Mouse (Mus musculus): Measurements from ENCODE around the gene Sbno1. TPM values are rescaled to one million over a fixed set of nuclear protein-coding genes. Genes with fewer than 3 reads are reported as not detected.

Gene Sbno1
- polyA plus RNA-seq, 1 experiment, result 48.3 TPM

DNA sequence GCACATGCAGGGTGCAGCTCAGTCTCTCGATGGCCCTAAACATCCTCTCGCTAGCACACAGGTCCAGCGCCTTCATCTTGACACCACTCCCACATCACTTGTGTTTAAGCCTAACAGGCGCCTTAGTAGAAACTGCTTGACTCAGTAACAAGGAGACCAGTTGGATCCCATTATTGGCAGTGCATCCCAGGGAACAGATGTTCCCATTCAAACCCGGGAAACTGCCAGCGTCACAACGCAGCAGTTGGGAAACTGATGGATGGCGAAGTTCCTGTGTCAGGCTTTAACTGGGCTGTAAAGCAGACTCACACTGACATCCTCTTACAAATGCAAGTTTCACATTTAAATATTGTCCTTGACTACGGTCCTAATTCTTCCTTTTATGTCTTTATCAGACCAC is 87.9 kb downstream of the Sbno1 start:
- TF ChIP-seq POLR2A (IDR thresholded peaks at IDR 0.05; ENCODE audit: borderline replicate concordance, insufficient read depth, low read length), result no peak
- TF ChIP-seq CTCF (IDR thresholded peaks at IDR 0.05; ENCODE audit: borderline replicate concordance, insufficient read depth, low read depth, low read length), result no peak
- Histone ChIP-seq H3K4me3 (replicated peaks; ENCODE audit: insufficient read depth, low read depth, low read length) (no peak overlapping the region), H3K27me3 (ENCODE audit: control insufficient read depth, insufficient read depth, low read length) (no peaks in the 10 kb centered on the region), H3K4me1 (ENCODE audit: control insufficient read depth, insufficient read depth, low read length) (peaks cover 25% of the 10 kb centered on the region), H3K27ac (ENCODE audit: insufficient read depth, low read length) (no peak overlapping the region)
- 46% methylated on average over 9 of the region's 9 CpGs for WGBS
- DNase-seq, result peak in 1 of 2 experiments; percentile 29

DNA sequence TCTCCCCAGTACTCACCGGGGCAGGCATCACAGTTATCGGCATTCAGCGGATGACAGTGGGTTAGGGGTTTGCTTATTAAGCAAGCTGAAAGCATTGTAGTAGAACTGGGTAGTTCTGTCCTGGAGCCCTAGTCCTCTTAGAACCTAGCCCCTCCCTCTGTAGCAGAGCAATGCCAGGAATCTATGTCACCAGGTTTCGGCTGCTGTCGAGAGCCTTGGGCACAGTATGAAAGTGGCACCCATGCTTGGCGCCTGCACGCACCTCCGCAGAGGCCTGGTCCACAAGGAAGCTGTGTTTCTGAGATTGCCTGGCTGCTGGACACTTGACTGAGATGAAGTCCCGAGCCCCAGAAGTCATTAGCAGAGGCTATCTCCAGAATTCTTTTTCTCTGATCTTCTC is 88.7 kb downstream of the Sbno1 start:
- Histone ChIP-seq H3K4me3 (replicated peaks; ENCODE audit: insufficient read depth, low read depth, low read length) (no peak overlapping the region), H3K27ac (ENCODE audit: insufficient read depth, low read length) (no peak overlapping the region), H3K27me3 (ENCODE audit: control insufficient read depth, insufficient read depth, low read length) (no peaks in the 10 kb centered on the region), H3K4me1 (ENCODE audit: control insufficient read depth, insufficient read depth, low read length) (peaks cover 25% of the 10 kb centered on the region)
- 86% methylated on average over 9 of the region's 9 CpGs for WGBS
- no peak for DNase-seq
- no peak for TF ChIP-seq CTCF (IDR thresholded peaks at IDR 0.05; ENCODE audit: borderline replicate concordance, insufficient read depth, low read depth, low read length)
- TF ChIP-seq POLR2A (IDR thresholded peaks at IDR 0.05; ENCODE audit: borderline replicate concordance, insufficient read depth, low read length), result no peak

DNA sequence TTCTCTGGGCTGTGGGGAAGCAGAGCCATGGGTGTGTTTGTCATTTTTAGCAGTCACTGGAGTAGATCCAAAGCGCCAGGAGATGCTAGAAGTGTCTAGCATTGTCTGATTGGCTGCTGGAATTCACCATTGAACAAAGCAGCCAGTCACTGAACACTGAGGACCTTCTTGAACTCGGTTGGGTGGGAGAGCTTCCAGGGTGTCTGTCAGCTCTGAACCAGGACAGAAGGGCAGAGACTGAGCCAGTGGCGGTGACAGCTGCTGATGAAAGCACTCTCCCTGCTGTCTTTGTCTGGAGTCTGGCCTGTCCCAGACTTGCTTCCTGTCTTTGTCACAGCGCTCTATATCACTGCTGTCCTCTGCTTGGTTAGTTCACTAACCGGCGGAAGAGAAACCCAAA is 91.4 kb downstream of the Sbno1 start:
- Histone ChIP-seq H3K27ac (ENCODE audit: insufficient read depth, low read length) (peak overlapping the region; percentile 4; the same call in 1 of the 2 replicates), H3K4me3 (replicated peaks; ENCODE audit: insufficient read depth, low read depth, low read length) (no peak overlapping the region), H3K27me3 (ENCODE audit: control insufficient read depth, insufficient read depth, low read length) (no peaks in the 10 kb centered on the region), H3K4me1 (ENCODE audit: control insufficient read depth, insufficient read depth, low read length) (peaks cover 20% of the 10 kb centered on the region)
- TF ChIP-seq POLR2A (IDR thresholded peaks at IDR 0.05; ENCODE audit: borderline replicate concordance, insufficient read depth, low read length) (no peak), CTCF (IDR thresholded peaks at IDR 0.05; ENCODE audit: borderline replicate concordance, insufficient read depth, low read depth, low read length) (no peak)
- 11% methylated on average over 6 of the region's 6 CpGs for WGBS
- DNase-seq, result peak; percentile 60 to 79

DNA sequence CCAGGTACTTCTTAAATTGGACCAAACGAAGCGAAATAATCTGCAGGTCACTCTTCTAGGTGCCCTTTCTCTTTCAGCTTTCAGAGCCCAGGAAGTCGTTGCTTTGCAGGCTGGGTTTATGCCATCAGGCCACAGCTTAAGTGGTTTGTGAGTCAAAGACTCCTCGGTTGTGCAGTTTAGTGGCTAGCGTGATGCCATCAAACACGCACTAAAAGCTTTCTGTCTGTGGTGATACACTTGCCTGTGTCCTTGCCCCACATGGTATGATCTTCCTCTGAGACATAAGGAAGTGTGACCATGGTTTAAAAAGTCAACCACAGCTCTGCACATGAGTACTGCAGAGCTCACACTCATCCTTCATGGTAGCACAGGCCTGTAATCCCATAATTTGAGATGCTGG is 95.7 kb downstream of the Sbno1 start:
- H3K4me1 ChIP-seq (ENCODE audit: control insufficient read depth, insufficient read depth, low read length), result peaks cover 8% of the 10 kb centered on the region; the same call in 1 of the 2 replicates
- no peak overlapping the region for H3K27ac ChIP-seq (ENCODE audit: insufficient read depth, low read length)
- DNase-seq, result no peak
- no peak overlapping the region for H3K4me3 ChIP-seq (replicated peaks; ENCODE audit: insufficient read depth, low read depth, low read length)
- 74% methylated on average over 6 of the region's 6 CpGs for WGBS
- TF ChIP-seq POLR2A (IDR thresholded peaks at IDR 0.05; ENCODE audit: borderline replicate concordance, insufficient read depth, low read length), result no peak
- TF ChIP-seq CTCF (IDR thresholded peaks at IDR 0.05; ENCODE audit: borderline replicate concordance, insufficient read depth, low read depth, low read length), result no peak
- H3K27me3 ChIP-seq (ENCODE audit: control insufficient read depth, insufficient read depth, low read length), result no peaks in the 10 kb centered on the region

DNA sequence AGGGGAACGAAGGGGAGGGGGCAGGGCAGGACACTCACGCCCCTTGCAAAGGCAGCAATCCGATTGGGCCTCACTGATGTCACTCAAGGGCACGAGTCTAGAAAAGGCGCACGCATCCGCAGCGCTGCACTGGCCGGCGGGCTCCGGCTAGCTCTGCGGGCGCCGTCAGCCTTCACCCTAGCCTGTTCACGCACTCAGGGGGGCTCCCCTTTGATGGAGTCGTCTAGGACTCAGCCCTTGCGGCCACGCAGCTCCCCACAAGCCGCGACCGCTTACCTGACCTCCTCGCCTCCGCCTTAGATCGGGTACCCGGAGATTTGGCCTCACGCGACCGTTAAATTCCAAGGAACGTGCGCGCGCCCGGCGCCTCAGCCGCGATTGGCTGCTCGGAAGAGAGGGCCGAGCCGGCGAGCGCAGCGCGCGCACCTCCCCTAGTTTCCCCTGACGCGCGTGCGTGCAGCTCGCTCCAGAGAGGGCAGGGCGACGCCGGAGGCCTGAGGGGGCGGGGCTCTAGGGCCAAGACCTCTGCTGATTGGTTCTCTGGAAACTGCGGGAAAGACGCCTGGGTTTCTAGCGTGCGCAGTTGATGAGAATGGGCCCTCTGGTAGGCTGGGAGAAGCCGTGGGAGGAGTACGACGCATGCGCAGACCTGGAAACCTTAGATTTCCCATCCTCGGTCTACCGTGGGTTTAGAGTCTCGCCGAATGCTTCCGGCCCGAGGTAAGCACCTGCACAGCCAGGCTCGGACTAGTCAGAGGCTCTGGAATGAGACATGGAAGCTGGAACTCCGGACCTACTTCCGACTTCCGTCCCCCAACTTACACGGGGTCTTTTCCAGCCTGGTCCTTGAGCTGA is 98.1 kb downstream of the Sbno1 start, which contains the start of the genes Mphosph9 and 2810006K23Rik:
Gene Mphosph9 (minus strand): TSS at position 463 of the 855 bp plus-strand sequence.
Gene 2810006K23Rik (plus strand): TSS at position 580 of the 855 bp plus-strand sequence.
- TF ChIP-seq POLR2A (IDR thresholded peaks at IDR 0.05; ENCODE audit: borderline replicate concordance, insufficient read depth, low read length), result peak; percentile 100
- no peak for TF ChIP-seq CTCF (IDR thresholded peaks at IDR 0.05; ENCODE audit: borderline replicate concordance, insufficient read depth, low read depth, low read length)
- H3K27ac ChIP-seq (ENCODE audit: insufficient read depth, low read length), result peak within 1 kb of the TSS; percentile 92
- H3K27me3 ChIP-seq (ENCODE audit: control insufficient read depth, insufficient read depth, low read length), result no peaks in the 10 kb centered on the region

DNA sequence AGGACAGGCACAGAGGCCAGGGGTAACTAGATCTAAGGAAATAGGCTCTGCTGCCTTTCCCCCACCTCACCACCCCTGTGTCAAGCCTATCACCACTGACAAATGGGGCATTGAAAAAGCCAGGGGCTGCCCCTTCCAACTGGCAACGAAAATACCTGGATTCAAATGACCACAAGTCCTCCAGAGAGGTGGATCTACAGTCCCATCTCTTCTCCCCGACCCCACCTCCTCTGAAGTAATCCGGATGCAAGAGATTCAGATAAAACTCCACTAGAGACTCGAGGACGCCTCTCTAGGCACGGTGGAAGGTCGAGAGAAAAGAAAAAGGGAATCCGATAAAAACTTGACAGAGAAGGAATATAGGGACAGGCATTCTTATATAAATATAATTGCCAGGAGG is 99.0 kb downstream of the Sbno1 start:
- TF ChIP-seq POLR2A (IDR thresholded peaks at IDR 0.05; ENCODE audit: borderline replicate concordance, insufficient read depth, low read length) (no peak), CTCF (IDR thresholded peaks at IDR 0.05; ENCODE audit: borderline replicate concordance, insufficient read depth, low read depth, low read length) (no peak)
- peak overlapping the region; percentile 10; the same call in 1 of the 2 replicates for H3K27ac ChIP-seq (ENCODE audit: insufficient read depth, low read length)
- H3K4me1 ChIP-seq (ENCODE audit: control insufficient read depth, insufficient read depth, low read length), result no peaks in the 10 kb centered on the region; the same call in 1 of the 2 replicates
- peak overlapping the region; percentile 87 for H3K4me3 ChIP-seq (replicated peaks; ENCODE audit: insufficient read depth, low read depth, low read length)
- DNase-seq, result peak; percentile 37 to 41
- no peaks in the 10 kb centered on the region for H3K27me3 ChIP-seq (ENCODE audit: control insufficient read depth, insufficient read depth, low read length)
- under 1% methylated on average over 8 of the region's 8 CpGs for WGBS

More for the DNA sequence above, 98.1 kb downstream of the Sbno1 start, which contains the start of the genes Mphosph9 and 2810006K23Rik:
- WGBS, result under 1% methylated on average over 72 of the region's 72 CpGs
- H3K4me1 ChIP-seq (ENCODE audit: control insufficient read depth, insufficient read depth, low read length), result no peaks in the 10 kb centered on the region; the same call in 1 of the 2 replicates
- peak within 1 kb of the TSS; percentile 93 for H3K4me3 ChIP-seq (replicated peaks; ENCODE audit: insufficient read depth, low read depth, low read length)
- peak; percentile 100 for DNase-seq

Other genes starting within 250 kb of the Sbno1 start
- 54.2 and 64.2 TPM in 2 replicates for gene Pitpnm2, start 176.2 kb downstream of the Sbno1 start, polyA plus RNA-seq (2012; rRNA removed)
- 27.2 and 32.6 TPM in 2 replicates for gene Mphosph9, start 98.0 kb downstream of the Sbno1 start, polyA plus RNA-seq (2012; rRNA removed)
- 10.5 and 12.0 TPM in 2 replicates for gene 2810006K23Rik, start 97.9 kb downstream of the Sbno1 start, polyA plus RNA-seq (2012; rRNA removed)
- 267 and 279 TPM in 2 replicates for gene Cdk2ap1, start 62.9 kb downstream of the Sbno1 start, polyA plus RNA-seq (2012; rRNA removed)
- 59.1 and 61.6 TPM in 2 replicates for gene Kmt5a, start 13.9 kb upstream of the Sbno1 start, polyA plus RNA-seq (2012; rRNA removed)
- gene Rilpl2, start 52.4 kb upstream of the Sbno1 start, polyA plus RNA-seq (2012; rRNA removed), result 18.1 and 18.4 TPM in 2 replicates
- gene Snrnp35, start 57.1 kb upstream of the Sbno1 start, polyA plus RNA-seq (2012; rRNA removed), result 12.3 and 13.1 TPM in 2 replicates
- 20.2 and 22.7 TPM in 2 replicates for gene Rilpl1, start 105.4 kb upstream of the Sbno1 start, polyA plus RNA-seq (2012; rRNA removed)
- gene Tmed2, start 114.7 kb upstream of the Sbno1 start, polyA plus RNA-seq (2012; rRNA removed), result 120 and 124 TPM in 2 replicates
- gene Ddx55, start 126.9 kb upstream of the Sbno1 start, polyA plus RNA-seq (2012; rRNA removed), result 37.9 and 41.6 TPM in 2 replicates
- gene Eif2b1, start 153.1 kb upstream of the Sbno1 start, polyA plus RNA-seq (2012; rRNA removed), result 36.7 and 38.4 TPM in 2 replicates
- gene Gtf2h3, start 153.1 kb upstream of the Sbno1 start, polyA plus RNA-seq (2012; rRNA removed), result 46.0 and 46.1 TPM in 2 replicates
- 46.0 and 46.9 TPM in 2 replicates for gene Atp6v0a2, start 202.6 kb upstream of the Sbno1 start, polyA plus RNA-seq (2012; rRNA removed)

Data from cerebellum, adult 2 months (tissue).